Mouse (Mus musculus) thymus, adult 2 months (tissue): ENCODE measurements around the gene Gm17657. TPM values are rescaled to one million over a fixed set of nuclear protein-coding genes. Genes with fewer than 3 reads are reported as not detected.

Experiments
- DNase-seq: peaks from one replicate; pipeline ENCODE4 v3.0.0; 2021
- H3K27ac ChIP-seq: fragments of 200-500 bp; 2 replicates; pipeline ENCODE4 v1.5.1; 2012; ENCODE audit warnings: low read length, control low read depth; ENCODE audit not compliant: control insufficient read depth, insufficient read depth
- H3K27me3 ChIP-seq: fragments of 200-500 bp; 2 replicates; pipeline ENCODE4 v1.6.1; 2012; ENCODE audit warnings: mild to moderate bottlenecking, low read length, moderate library complexity, mixed read lengths; ENCODE audit not compliant: control insufficient read depth, insufficient read depth
- H3K36me3 ChIP-seq: fragments of 200-500 bp; 2 replicates; pipeline ENCODE4 v1.6.1; 2012; ENCODE audit warnings: mild to moderate bottlenecking, low read length, moderate library complexity; ENCODE audit not compliant: control insufficient read depth, insufficient read depth
- H3K4me1 ChIP-seq: fragments of 200-500 bp; replicated peaks from 2 replicates; pipeline ENCODE4 v1.6.1; 2012; ENCODE audit warnings: low read length; ENCODE audit not compliant: control insufficient read depth, insufficient read depth
- H3K4me3 ChIP-seq: fragments of 200-500 bp; 2 replicates; pipeline ENCODE4 v1.5.1; 2012; ENCODE audit warnings: mild to moderate bottlenecking, low read length, control low read depth, moderate library complexity; ENCODE audit not compliant: control insufficient read depth, insufficient read depth
- CTCF ChIP-seq: fragments of 200-500 bp; IDR thresholded peaks from 2 replicates; pipeline ENCODE4 v1.5.1; 2012; ENCODE audit warnings: mild to moderate bottlenecking, control low read depth, low read length, moderate library complexity, borderline replicate concordance; ENCODE audit not compliant: control insufficient read depth, poor library complexity, insufficient read depth; ENCODE audit errors: extremely low read depth
- POLR2A ChIP-seq: fragments of 200-500 bp; IDR thresholded peaks from 2 replicates; pipeline ENCODE4 v1.6.1; 2012; ENCODE audit warnings: mild to moderate bottlenecking, low read length, control low read depth, moderate library complexity; ENCODE audit not compliant: control insufficient read depth, poor library complexity, insufficient read depth; ENCODE audit errors: extremely low read depth
- WGBS: fragments of 180-500 bp; shearing (Covaris S2); methylation state at CpG from one replicate; pipeline ENCODE4 v1.1.7; 2018; 5-methylcytosine and 5-hydroxymethylcytosine counted together
- polyA plus RNA-seq: library from polyadenylated mRNA; depleted of rRNA; stranded (reverse); fragments of >200 nt; gene quantifications from 2 replicates; pipeline ENCODE4 v1.2.3, GENCODE M21; 2012

Gene Gm17657
- polyA plus RNA-seq, 1 experiment = not detected

- H3K4me1 ChIP-seq = peaks cover 33% of the 10 kb centered on the region
- 10% methylated on average over 6 of the region's 6 CpGs for WGBS
- TF ChIP-seq CTCF = no peak
- no peak for TF ChIP-seq POLR2A
- no peaks in the 10 kb centered on the region for H3K27me3 ChIP-seq
- no peak overlapping the region for H3K27ac ChIP-seq
- DNase-seq = peak; percentile 58
- no peak overlapping the region for H3K4me3 ChIP-seq
- H3K36me3 ChIP-seq = no peaks in the 10 kb centered on the region
These were observed 36.0 kb upstream of the Gm17657 start for GRCm38 (mm10) chr17:29585446-29585845.

GRCm38 (mm10) chr17:29584737-29585136 is 35.3 kb upstream of the Gm17657 start:
- 57% methylated on average over 3 of the region's 3 CpGs for WGBS
- peaks cover 4% of the 10 kb centered on the region; the same call in 1 of the 2 replicates for H3K36me3 ChIP-seq
- no peak for TF ChIP-seq POLR2A
- no peak for TF ChIP-seq CTCF
- no peak overlapping the region; the same call in 1 of the 2 replicates for H3K27ac ChIP-seq
- H3K27me3 ChIP-seq = no peaks in the 10 kb centered on the region
- peaks cover 33% of the 10 kb centered on the region for H3K4me1 ChIP-seq
- no peak for DNase-seq
- H3K4me3 ChIP-seq = no peak overlapping the region

GRCm38 (mm10) chr17:29584306-29584705 is 34.9 kb upstream of the Gm17657 start:
- Histone ChIP-seq H3K27me3 (no peaks in the 10 kb centered on the region), H3K4me3 (no peak overlapping the region), H3K36me3 (peaks cover 8% of the 10 kb centered on the region; the same call in 1 of the 2 replicates), H3K4me1 (peaks cover 33% of the 10 kb centered on the region), H3K27ac (peak overlapping the region; percentile 25; the same call in 1 of the 2 replicates)
- TF ChIP-seq POLR2A (no peak), CTCF (no peak)
- WGBS = 3% methylated on average over 5 of the region's 5 CpGs
- peak; percentile 67 for DNase-seq

GRCm38 (mm10) chr17:29583569-29583968 is 34.1 kb upstream of the Gm17657 start:
- no peak overlapping the region; the same call in 1 of the 2 replicates for H3K27ac ChIP-seq
- H3K4me1 ChIP-seq = peaks cover 33% of the 10 kb centered on the region
- H3K27me3 ChIP-seq = no peaks in the 10 kb centered on the region
- no peak for DNase-seq
- H3K36me3 ChIP-seq = peaks cover 16% of the 10 kb centered on the region
- H3K4me3 ChIP-seq = no peak overlapping the region
- TF ChIP-seq CTCF (no peak), POLR2A (no peak)
- WGBS = 85% methylated on average over 5 of the region's 5 CpGs

- H3K27ac ChIP-seq = no peak overlapping the region
- no peak overlapping the region for H3K4me3 ChIP-seq
- DNase-seq = no peak
- H3K27me3 ChIP-seq = no peaks in the 10 kb centered on the region
- no peak for TF ChIP-seq CTCF
- no peak for TF ChIP-seq POLR2A
- H3K36me3 ChIP-seq = peaks cover 37% of the 10 kb centered on the region
- 93% methylated on average over 4 of the region's 4 CpGs for WGBS
- peaks cover 11% of the 10 kb centered on the region for H3K4me1 ChIP-seq
These were observed 30.2 kb upstream of the Gm17657 start for GRCm38 (mm10) chr17:29579579-29580126.

DNA sequence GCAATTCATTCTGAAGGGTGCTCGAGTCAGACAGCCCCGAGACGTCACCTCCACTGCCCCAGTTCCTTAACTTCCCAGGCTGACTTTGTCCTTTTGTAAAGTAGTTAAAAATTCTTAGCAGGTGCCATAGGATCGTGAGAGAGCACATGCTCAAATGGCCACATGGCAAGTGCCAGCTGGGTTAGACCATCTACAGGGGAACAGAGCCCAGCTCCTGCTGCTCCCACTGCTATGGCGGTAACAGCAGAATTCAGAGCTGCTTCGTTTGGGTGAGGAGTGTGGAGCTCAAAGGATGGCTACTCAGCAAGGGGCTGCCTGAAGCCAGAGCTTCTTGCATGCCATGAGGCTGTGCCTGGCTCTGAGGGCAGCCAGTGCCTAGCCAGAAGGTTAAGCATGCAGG is 20.4 kb upstream of the Gm17657 start:
- WGBS = 95% methylated on average over 6 of the region's 6 CpGs
- TF ChIP-seq CTCF (no peak), POLR2A (no peak)
- H3K36me3 ChIP-seq = peaks cover 53% of the 10 kb centered on the region
- H3K4me1 ChIP-seq = no peaks in the 10 kb centered on the region
- H3K27me3 ChIP-seq = no peaks in the 10 kb centered on the region
- no peak overlapping the region for H3K4me3 ChIP-seq
- H3K27ac ChIP-seq = no peak overlapping the region
- no peak for DNase-seq
